Mouse (Mus musculus): ENCODE results near the gene C130032M10Rik.

DNA sequence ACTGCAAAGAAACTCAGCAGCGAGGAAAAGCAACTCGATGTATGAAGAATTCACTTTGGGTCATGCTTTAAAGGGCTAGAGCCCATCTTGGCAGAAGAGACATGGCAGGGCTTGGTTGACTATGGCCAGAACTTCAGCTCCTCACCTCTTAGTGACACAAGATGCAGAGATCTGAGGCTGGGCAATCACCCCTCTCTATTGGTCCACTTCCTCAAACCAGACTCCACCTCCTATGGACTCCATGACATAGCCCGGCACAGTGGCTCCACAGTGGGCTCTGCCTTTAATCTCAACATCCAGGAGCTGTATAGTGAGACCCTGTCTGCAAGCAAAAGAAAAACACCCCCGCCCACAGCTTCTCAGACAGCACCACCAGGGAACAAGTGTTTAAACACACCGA is 30.7 kb upstream of the C130032M10Rik start:
- TF ChIP-seq CTCF (IDR thresholded peaks at IDR 0.05): no peak
- TF ChIP-seq EP300 (IDR thresholded peaks at IDR 0.05): no peak
